Mouse (Mus musculus) embryonic fibroblast, embryonic 13.5 days (primary cell): ENCODE measurements around the gene Necab3.

Source experiments
- CTCF ChIP-seq: IDR thresholded peaks from 2 replicates; pipeline ENCODE4 v1.5.1; 2011; ENCODE audit warnings: mild to moderate bottlenecking, control low read depth, low read length, moderate library complexity, borderline replicate concordance; ENCODE audit not compliant: insufficient read depth
- POLR2A ChIP-seq: IDR thresholded peaks from 2 replicates; pipeline ENCODE4 v1.6.1; 2011; ENCODE audit warnings: low read depth, mild to moderate bottlenecking, control low read depth, low read length, moderate library complexity

DNA sequence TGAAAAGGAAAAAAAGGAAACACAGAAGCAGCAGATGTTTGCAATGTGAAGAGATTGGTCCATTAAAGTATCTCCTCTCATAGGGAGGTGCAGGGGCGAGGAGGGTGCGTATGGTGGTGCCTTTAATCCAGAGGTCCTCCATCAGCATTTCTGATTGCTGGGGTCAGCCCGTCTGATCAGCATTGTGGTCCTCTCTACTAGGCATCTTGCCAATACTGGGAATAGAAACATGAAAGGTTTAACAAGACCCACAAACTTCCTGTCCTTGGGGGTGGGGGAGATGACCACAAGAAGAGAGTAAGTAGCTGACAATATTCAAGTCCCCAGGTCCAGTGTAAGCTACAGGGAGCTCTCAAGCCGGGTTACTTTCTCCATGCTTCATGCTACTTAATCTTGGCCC, 12.0 kb upstream of the Necab3 start:
- no peak for TF ChIP-seq CTCF
- no peak for TF ChIP-seq POLR2A
